Mouse (Mus musculus) hindbrain, embryonic 11.5 days (tissue): ENCODE data around the gene Hist1h4h. TPM values are rescaled to one million over a fixed set of nuclear protein-coding genes. Genes with fewer than 3 reads are reported as not detected.
"Not testable (repeated sequence)": the region's sequence is repeated elsewhere in the genome, so short reads cannot be mapped to it uniquely, and the experiment has no call there.

Experiments
- ATAC-seq: fragments of 200-750 bp; cut with Nextera tagmentation; 2 replicates; pipeline ENCODE4 v1.8.0; 2017; ENCODE audit warnings: mild to moderate bottlenecking, moderate TSS enrichment, moderate library complexity; ENCODE audit not compliant: low FRiP score
- DNase-seq: peaks from one replicate; pipeline ENCODE4 v3.0.0-alpha.2; 2015; ENCODE audit warnings: low spot score
- H3K27ac ChIP-seq: fragments of 300-500 bp; sonication (generic); 2 replicates; pipeline ENCODE4 v1.5.1; 2014; ENCODE audit warnings: mild to moderate bottlenecking, low read depth, low read length
- H3K27me3 ChIP-seq: fragments of 300-500 bp; sonication (generic); 2 replicates; pipeline ENCODE4 v1.6.1; 2014; ENCODE audit warnings: mild to moderate bottlenecking, low read length, moderate library complexity, mixed read lengths; ENCODE audit not compliant: control insufficient read depth, insufficient read depth
- H3K36me3 ChIP-seq: fragments of 300-500 bp; sonication (generic); 2 replicates; pipeline ENCODE4 v1.6.1; 2014; ENCODE audit warnings: mild to moderate bottlenecking, low read length, moderate library complexity, mixed read lengths; ENCODE audit not compliant: control insufficient read depth, insufficient read depth
- H3K4me1 ChIP-seq: fragments of 300-500 bp; sonication (generic); replicated peaks from 2 replicates; pipeline ENCODE4 v1.6.1; 2014; ENCODE audit warnings: low read length, mixed read lengths; ENCODE audit not compliant: control insufficient read depth, insufficient read depth
- H3K4me2 ChIP-seq: fragments of 300-500 bp; sonication (generic); replicated peaks from 2 replicates; pipeline ENCODE4 v1.6.1; 2014; ENCODE audit warnings: mild to moderate bottlenecking, low read depth, low read length
- H3K4me3 ChIP-seq: fragments of 300-500 bp; sonication (generic); 2 replicates; pipeline ENCODE4 v1.5.1; 2014; ENCODE audit warnings: low read depth, low read length
- H3K9ac ChIP-seq: fragments of 300-500 bp; sonication (generic); 2 replicates; pipeline ENCODE4 v1.6.1; 2014; ENCODE audit warnings: low read depth, low read length
- H3K9me3 ChIP-seq: fragments of 300-500 bp; sonication (generic); 2 replicates; pipeline ENCODE4 v1.6.1; 2016; ENCODE audit warnings: low read length; ENCODE audit not compliant: control insufficient read depth
- WGBS: fragments of 180-500 bp; shearing (Covaris S2); extraction: QIAGEN DNeasy Blood & Tissue Kit; methylation state at CpG from one replicate; pipeline ENCODE4 v1.1.7; 2014; 5-methylcytosine and 5-hydroxymethylcytosine counted together
- polyA plus RNA-seq: library from polyadenylated mRNA; unstranded; fragments of >200 nt; fragmentation: Nextera tagmentation; extraction: Ambion mirVana; gene quantifications from 2 replicates; pipeline ENCODE4 v1.2.1, GENCODE M21; 2014

Hist1h4h gene
- polyA plus RNA-seq, 1 experiment from 2014 or later: 4.7 TPM

DNA sequence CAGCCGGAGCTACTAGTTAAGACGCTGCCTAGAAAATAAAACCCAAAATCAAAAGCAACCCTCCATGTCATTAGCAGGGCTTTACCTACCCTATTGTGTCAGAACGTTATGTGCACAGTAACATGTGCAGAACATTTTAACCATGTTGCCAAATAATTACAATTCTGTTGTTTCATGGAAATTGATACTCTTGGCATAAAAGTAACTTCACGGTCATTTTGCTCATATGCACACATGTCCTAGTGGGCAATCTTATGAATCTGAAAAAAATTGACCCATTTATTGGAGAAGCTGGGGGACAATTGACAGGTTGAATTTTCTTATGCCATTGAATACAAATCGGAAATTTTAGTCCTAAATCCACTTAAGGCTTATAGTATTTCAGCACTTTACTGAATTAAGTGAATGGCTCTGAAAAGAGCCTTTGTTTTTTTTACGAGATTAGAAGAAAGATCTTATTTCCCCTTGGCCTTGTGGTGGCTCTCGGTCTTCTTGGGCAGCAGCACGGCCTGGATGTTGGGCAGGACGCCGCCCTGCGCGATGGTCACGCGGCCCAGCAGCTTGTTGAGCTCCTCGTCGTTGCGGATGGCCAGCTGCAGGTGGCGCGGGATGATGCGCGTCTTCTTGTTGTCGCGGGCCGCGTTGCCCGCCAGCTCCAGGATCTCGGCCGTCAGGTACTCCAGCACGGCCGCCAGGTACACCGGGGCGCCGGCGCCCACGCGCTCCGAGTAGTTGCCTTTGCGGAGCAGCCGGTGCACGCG, 39.6 kb downstream of the Hist1h4h start:
- not testable (repeated sequence) for DNase-seq, H3K9me3 ChIP-seq, H3K36me3 ChIP-seq, H3K27me3 ChIP-seq, ATAC-seq, H3K4me1 ChIP-seq
- peak overlapping the region; percentile 90 for H3K27ac ChIP-seq
- H3K9ac ChIP-seq: peak overlapping the region; percentile 45
- peak overlapping the region; percentile 44 for H3K4me2 ChIP-seq
- peak overlapping the region; percentile 32 for H3K4me3 ChIP-seq
- 3% methylated on average over 24 of the region's 41 CpGs for WGBS

DNA sequence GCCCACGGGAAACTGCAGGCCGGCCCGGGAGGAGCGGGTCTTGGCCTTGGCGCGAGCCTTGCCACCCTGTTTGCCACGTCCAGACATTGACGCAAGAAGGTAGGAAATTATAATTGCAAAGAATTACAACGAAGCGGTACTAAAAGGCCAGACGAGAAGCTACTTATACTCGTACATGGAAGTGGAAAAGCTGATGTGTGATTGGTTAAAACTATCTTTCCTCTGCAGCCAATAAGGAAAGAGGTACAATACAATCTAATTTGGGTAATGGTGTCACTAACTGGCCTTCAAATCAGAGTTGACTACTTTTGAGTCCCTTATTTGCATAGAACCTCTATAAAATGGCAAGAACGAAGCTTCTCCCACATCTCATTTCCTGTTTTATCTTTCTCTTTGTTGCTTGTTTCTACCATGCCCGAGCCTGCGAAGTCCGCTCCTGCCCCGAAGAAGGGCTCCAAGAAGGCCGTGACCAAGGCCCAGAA, 40.2 kb downstream of the Hist1h4h start, which contains the start of the genes Hist1h2ae and Hist1h2bg:
Hist1h2ae (minus strand) TSS at position 199 of the 482 bp plus-strand sequence.
Hist1h2bg (plus strand) TSS at position 375 of the 482 bp plus-strand sequence.
- no peaks in the 10 kb centered on the region for H3K9me3 ChIP-seq
- peak within 1 kb of the TSS; percentile 65 for H3K9ac ChIP-seq
- peak within 1 kb of the TSS; percentile 39 for H3K4me3 ChIP-seq
- ATAC-seq (peak; percentile 91), DNase-seq (peak; percentile 80)
- H3K4me2 ChIP-seq: peak within 1 kb of the TSS; percentile 63
- peak within 1 kb of the TSS; percentile 94 for H3K27ac ChIP-seq
- H3K27me3 ChIP-seq: no peaks in the 10 kb centered on the region
- H3K36me3 ChIP-seq: no peaks in the 10 kb centered on the region
- WGBS: under 1% methylated on average over 17 of the region's 18 CpGs
- no peaks in the 10 kb centered on the region for H3K4me1 ChIP-seq

- peak overlapping the region; percentile 94 for H3K27ac ChIP-seq
- DNase-seq: peak; percentile 61
- not testable (repeated sequence) for H3K4me1 ChIP-seq, H3K27me3 ChIP-seq, H3K36me3 ChIP-seq, H3K9me3 ChIP-seq, ATAC-seq
- H3K4me3 ChIP-seq: peak overlapping the region; percentile 39
- H3K4me2 ChIP-seq: peak overlapping the region; percentile 63
- 1% methylated on average over 8 of the region's 34 CpGs for WGBS
- peak overlapping the region; percentile 65 for H3K9ac ChIP-seq
Measured at GRCm38 (mm10) chr13:23571504-23572217, 40.8 kb downstream of the Hist1h4h start.

- H3K36me3 ChIP-seq: no peaks in the 10 kb centered on the region
- ATAC-seq (no peak), DNase-seq (no peak)
- H3K4me2 ChIP-seq: peak overlapping the region; percentile 63
- no peaks in the 10 kb centered on the region for H3K27me3 ChIP-seq
- no peaks in the 10 kb centered on the region for H3K9me3 ChIP-seq
- peak overlapping the region; percentile 65; the same call in 1 of the 2 replicates for H3K9ac ChIP-seq
- 41% methylated on average over 2 of the region's 2 CpGs for WGBS
- peaks cover 2% of the 10 kb centered on the region; the same call in 1 of the 2 replicates for H3K4me1 ChIP-seq
- peak overlapping the region; percentile 39 for H3K4me3 ChIP-seq
- H3K27ac ChIP-seq: peak overlapping the region; percentile 94
Measured at GRCm38 (mm10) chr13:23572218-23573033, 41.6 kb downstream of the Hist1h4h start.

GRCm38 (mm10) chr13:23573034-23573897, 42.4 kb downstream of the Hist1h4h start:
- not testable (repeated sequence) for DNase-seq, H3K27me3 ChIP-seq, ATAC-seq, H3K36me3 ChIP-seq, H3K9me3 ChIP-seq, H3K4me1 ChIP-seq
- Histone ChIP-seq H3K27ac (peak overlapping the region; percentile 94), H3K4me2 (peak overlapping the region; percentile 63), H3K4me3 (peak overlapping the region; percentile 23), H3K9ac (peak overlapping the region; percentile 50; the same call in 1 of the 2 replicates)
- 14% methylated on average over 17 of the region's 20 CpGs for WGBS

- 0% methylated on average over 31 of the region's 42 CpGs for WGBS
- H3K36me3 ChIP-seq, H3K4me1 ChIP-seq, H3K9me3 ChIP-seq, H3K27me3 ChIP-seq: not testable (repeated sequence)
- Histone ChIP-seq H3K9ac (peak within 1 kb of the TSS; percentile 50; the same call in 1 of the 2 replicates), H3K4me3 (peak within 1 kb of the TSS; percentile 41), H3K27ac (peak within 1 kb of the TSS; percentile 94), H3K4me2 (peak within 1 kb of the TSS; percentile 63)
- ATAC-seq (peak; percentile 91), DNase-seq (peak; percentile 91)
Measured at GRCm38 (mm10) chr13:23573898-23574524, 43.2 kb downstream of the Hist1h4h start, which contains the start of the genes Hist1h2bf and Hist1h2ad. Gene Hist1h2bf (minus strand): TSS chr13:23574196. Gene Hist1h2ad (plus strand): TSS chr13:23574381.

DNA sequence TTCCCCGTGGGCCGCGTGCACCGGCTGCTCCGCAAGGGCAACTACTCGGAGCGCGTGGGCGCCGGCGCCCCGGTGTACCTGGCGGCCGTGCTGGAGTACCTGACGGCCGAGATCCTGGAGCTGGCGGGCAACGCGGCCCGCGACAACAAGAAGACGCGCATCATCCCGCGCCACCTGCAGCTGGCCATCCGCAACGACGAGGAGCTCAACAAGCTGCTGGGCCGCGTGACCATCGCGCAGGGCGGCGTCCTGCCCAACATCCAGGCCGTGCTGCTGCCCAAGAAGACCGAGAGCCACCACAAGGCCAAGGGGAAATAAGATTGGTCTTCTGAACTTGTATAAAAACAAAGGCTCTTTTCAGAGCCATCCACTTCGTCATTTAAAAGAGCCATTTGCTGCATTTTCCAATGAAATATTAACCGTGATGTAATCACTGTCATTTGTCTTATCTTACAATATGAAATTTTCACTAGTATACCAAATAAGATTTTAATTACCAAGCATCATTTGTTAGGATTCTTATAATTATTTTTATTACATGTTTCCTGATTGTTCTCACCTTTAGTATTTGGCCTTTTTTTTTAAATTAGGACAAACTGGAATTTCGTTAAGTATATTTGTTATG, 43.8 kb downstream of the Hist1h4h start:
- peak; percentile 3; the same call in 1 of the 2 replicates for ATAC-seq
- H3K9me3 ChIP-seq, H3K36me3 ChIP-seq, H3K4me1 ChIP-seq, H3K27me3 ChIP-seq, DNase-seq, H3K9ac ChIP-seq: not testable (repeated sequence)
- peak overlapping the region; percentile 41 for H3K4me3 ChIP-seq
- under 1% methylated on average over 5 of the region's 39 CpGs for WGBS
- peak overlapping the region; percentile 43 for H3K4me2 ChIP-seq
- peak overlapping the region; percentile 72 for H3K27ac ChIP-seq
